Mouse (Mus musculus) liver, embryonic 13.5 days (tissue): ENCODE measurements around the gene Col23a1. TPM values are rescaled to one million over a fixed set of nuclear protein-coding genes. Genes with fewer than 3 reads are reported as not detected.
"Not testable (repeated sequence)": the region's sequence is repeated elsewhere in the genome, so short reads cannot be mapped to it uniquely, and the experiment has no call there.

Experiments
- ATAC-seq: fragments of 200-750 bp; cut with Nextera tagmentation; 2 replicates; pipeline ENCODE4 v1.8.0; 2017; ENCODE audit warnings: low read depth, mild to moderate bottlenecking, moderate number of reproducible peaks, moderate library complexity
- DNase-seq: peaks from one replicate; pipeline ENCODE4 v3.0.0; 2022
- H3K27ac ChIP-seq: fragments of 300-500 bp; sonication (generic); 2 replicates; pipeline ENCODE4 v1.5.1; 2015; ENCODE audit warnings: moderate library complexity, mild to moderate bottlenecking, inconsistent platforms
- H3K27me3 ChIP-seq: fragments of 300-500 bp; sonication (generic); 2 replicates; pipeline ENCODE4 v1.6.1; 2015; ENCODE audit warnings: mild to moderate bottlenecking, inconsistent platforms
- H3K36me3 ChIP-seq: fragments of 300-500 bp; sonication (generic); 2 replicates; pipeline ENCODE4 v1.6.1; 2015; ENCODE audit warnings: mild to moderate bottlenecking, inconsistent platforms
- H3K4me1 ChIP-seq: fragments of 300-500 bp; sonication (generic); replicated peaks from 2 replicates; pipeline ENCODE4 v1.6.1; 2015; ENCODE audit warnings: inconsistent platforms
- H3K4me2 ChIP-seq: fragments of 300-500 bp; sonication (generic); 2 replicates; pipeline ENCODE4 v1.6.1; 2015; ENCODE audit warnings: inconsistent platforms, mild to moderate bottlenecking, moderate library complexity
- H3K4me3 ChIP-seq: fragments of 300-500 bp; sonication (generic); replicated peaks from 2 replicates; pipeline ENCODE4 v1.5.1; 2015; ENCODE audit warnings: mild to moderate bottlenecking, inconsistent platforms
- H3K9ac ChIP-seq: fragments of 300-500 bp; sonication (generic); 2 replicates; pipeline ENCODE4 v1.6.1; 2015; ENCODE audit warnings: mild to moderate bottlenecking, inconsistent platforms
- H3K9me3 ChIP-seq: fragments of 300-500 bp; sonication (generic); replicated peaks from 2 replicates; pipeline ENCODE4 v1.6.1; 2016; ENCODE audit warnings: inconsistent platforms
- WGBS: fragments of 180-500 bp; shearing (Covaris S2); methylation state at CpG from one replicate; pipeline ENCODE4 v1.1.7; 2015; ENCODE audit not compliant: insufficient replicate concordance; 5-methylcytosine and 5-hydroxymethylcytosine counted together
- polyA plus RNA-seq: library from polyadenylated mRNA; unstranded; fragments of >200 nt; fragmentation: Nextera tagmentation; extraction: Ambion mirVana; gene quantifications from 2 replicates; pipeline ENCODE4 v1.2.1, GENCODE M21; 2015

Col23a1 gene
- polyA plus RNA-seq, 1 experiment from 2014 or later = 0.30 TPM

- H3K36me3 ChIP-seq = peaks cover 35% of the 10 kb centered on the region
- ATAC-seq = peak; percentile 57
- peak overlapping the region; percentile 97 for H3K9ac ChIP-seq
- H3K27me3 ChIP-seq = no peaks in the 10 kb centered on the region
- H3K4me1 ChIP-seq = peaks cover 80% of the 10 kb centered on the region
- H3K4me2 ChIP-seq = peak overlapping the region; percentile 95
- no peaks in the 10 kb centered on the region for H3K9me3 ChIP-seq
- peak overlapping the region; percentile 97 for H3K4me3 ChIP-seq
- H3K27ac ChIP-seq = peak overlapping the region; percentile 90
- DNase-seq = no peak
- 9% methylated on average over 15 of the region's 15 CpGs for WGBS
Observed at GRCm38 (mm10) chr11:51607096-51607738, 317.5 kb downstream of the Col23a1 start.

- peak overlapping the region; percentile 90 for H3K27ac ChIP-seq
- peaks cover 59% of the 10 kb centered on the region for H3K4me1 ChIP-seq
- peak overlapping the region; percentile 44 for H3K9ac ChIP-seq
Observed at GRCm38 (mm10) chr11:51609266-51609909, 319.7 kb downstream of the Col23a1 start.

GRCm38 (mm10) chr11:51609940-51610339 lies 320.2 kb downstream of the Col23a1 start:
- not testable (repeated sequence) for H3K4me3 ChIP-seq, DNase-seq, ATAC-seq, H3K9me3 ChIP-seq, H3K27me3 ChIP-seq, H3K36me3 ChIP-seq
- peaks cover 59% of the 10 kb centered on the region for H3K4me1 ChIP-seq
- peak overlapping the region; percentile 46 for H3K4me2 ChIP-seq
- peak overlapping the region; percentile 44 for H3K9ac ChIP-seq
- 47% methylated on average over 5 of the region's 5 CpGs for WGBS
- H3K27ac ChIP-seq = peak overlapping the region; percentile 90

More at GRCm38 (mm10) chr11:51609266-51609909, 319.7 kb downstream of the Col23a1 start:
- Histone ChIP-seq H3K9me3 (no peaks in the 10 kb centered on the region), H3K36me3 (peaks cover 13% of the 10 kb centered on the region), H3K4me3 (peak overlapping the region; percentile 4), H3K4me2 (peak overlapping the region; percentile 46), H3K27me3 (no peaks in the 10 kb centered on the region)
- ATAC-seq (peak; percentile 62), DNase-seq (peak; percentile 56)
- WGBS = 16% methylated on average over 3 of the region's 3 CpGs

- Histone ChIP-seq H3K4me3 (no peak overlapping the region), H3K27me3 (no peaks in the 10 kb centered on the region), H3K36me3 (no peaks in the 10 kb centered on the region), H3K9me3 (no peaks in the 10 kb centered on the region), H3K27ac (0 out of 2 replicates have a peak overlapping the region, but pooled peaks have one; percentile 85), H3K4me1 (peaks cover 58% of the 10 kb centered on the region), H3K9ac (0 out of 2 replicates have a peak overlapping the region, but pooled peaks have one; percentile 79), H3K4me2 (0 out of 2 replicates have a peak overlapping the region, but pooled peaks have one; percentile 77)
- DNase-seq (no peak), ATAC-seq (no peak)
- 81% methylated on average over 8 of the region's 8 CpGs for WGBS
Observed at GRCm38 (mm10) chr11:51614256-51614655, 324.5 kb downstream of the Col23a1 start.

- Histone ChIP-seq H3K27me3 (no peaks in the 10 kb centered on the region), H3K27ac (peak overlapping the region; percentile 85), H3K9me3 (no peaks in the 10 kb centered on the region), H3K36me3 (no peaks in the 10 kb centered on the region), H3K9ac (peak overlapping the region; percentile 79), H3K4me2 (peak overlapping the region; percentile 77), H3K4me3 (peak overlapping the region; percentile 57), H3K4me1 (peaks cover 53% of the 10 kb centered on the region)
- WGBS = 29% methylated on average over 7 of the region's 7 CpGs
- ATAC-seq = no peak
- DNase-seq = no peak
Observed at GRCm38 (mm10) chr11:51615129-51615528, 325.4 kb downstream of the Col23a1 start.

GRCm38 (mm10) chr11:51615601-51616000 lies 325.9 kb downstream of the Col23a1 start:
- under 1% methylated on average over 14 of the region's 14 CpGs for WGBS
- no peaks in the 10 kb centered on the region for H3K27me3 ChIP-seq
- peak overlapping the region; percentile 79 for H3K9ac ChIP-seq
- H3K9me3 ChIP-seq = no peaks in the 10 kb centered on the region
- peak; percentile 80 for DNase-seq
- peak overlapping the region; percentile 85 for H3K27ac ChIP-seq
- H3K4me3 ChIP-seq = peak overlapping the region; percentile 57
- H3K36me3 ChIP-seq = no peaks in the 10 kb centered on the region
- peaks cover 53% of the 10 kb centered on the region for H3K4me1 ChIP-seq
- peak; percentile 87 for ATAC-seq
- peak overlapping the region; percentile 77 for H3K4me2 ChIP-seq

GRCm38 (mm10) chr11:51616113-51616512 lies 326.4 kb downstream of the Col23a1 start:
- H3K27me3 ChIP-seq, DNase-seq, H3K9me3 ChIP-seq, ATAC-seq, H3K36me3 ChIP-seq: not testable (repeated sequence)
- Histone ChIP-seq H3K4me3 (peak overlapping the region; percentile 57), H3K27ac (peak overlapping the region; percentile 85), H3K4me1 (peaks cover 56% of the 10 kb centered on the region), H3K4me2 (peak overlapping the region; percentile 77), H3K9ac (peak overlapping the region; percentile 79)
- 81% methylated on average over 7 of the region's 7 CpGs for WGBS

- peaks cover 13% of the 10 kb centered on the region for H3K36me3 ChIP-seq
Observed at GRCm38 (mm10) chr11:51617693-51618092, 328.0 kb downstream of the Col23a1 start.

GRCm38 (mm10) chr11:51618894-51619408 lies 329.2 kb downstream of the Col23a1 start:
- 24% methylated on average over 8 of the region's 8 CpGs for WGBS
- Histone ChIP-seq H3K36me3 (peaks cover 26% of the 10 kb centered on the region), H3K27ac (peak overlapping the region; percentile 35), H3K4me2 (peak overlapping the region; percentile 91), H3K4me1 (peaks cover 71% of the 10 kb centered on the region), H3K9ac (peak overlapping the region; percentile 85), H3K9me3 (no peaks in the 10 kb centered on the region), H3K27me3 (no peaks in the 10 kb centered on the region), H3K4me3 (peak overlapping the region; percentile 86)
- ATAC-seq (peak; percentile 18), DNase-seq (no peak)

More at GRCm38 (mm10) chr11:51617693-51618092, 328.0 kb downstream of the Col23a1 start:
- Histone ChIP-seq H3K4me1 (peaks cover 62% of the 10 kb centered on the region), H3K4me2 (no peak overlapping the region), H3K4me3 (no peak overlapping the region), H3K27me3 (no peaks in the 10 kb centered on the region), H3K9me3 (no peaks in the 10 kb centered on the region), H3K9ac (no peak overlapping the region), H3K27ac (no peak overlapping the region)
- DNase-seq = peak; percentile 65
- ATAC-seq = no peak
- WGBS = 5% methylated on average over 4 of the region's 4 CpGs

GRCm38 (mm10) chr11:51619409-51620060 lies 329.8 kb downstream of the Col23a1 start, which contains the start of gene Nhp2:
TSS of gene Nhp2 (plus strand) at chr11:51619735.
- DNase-seq = peak; percentile 95
- Histone ChIP-seq H3K9me3 (no peaks in the 10 kb centered on the region), H3K27ac (peak within 1 kb of the TSS; percentile 64), H3K36me3 (peaks cover 32% of the 10 kb centered on the region), H3K4me3 (peak within 1 kb of the TSS; percentile 86), H3K27me3 (no peaks in the 10 kb centered on the region), H3K4me2 (peak within 1 kb of the TSS; percentile 91), H3K4me1 (peaks cover 75% of the 10 kb centered on the region), H3K9ac (peak within 1 kb of the TSS; percentile 85)
- ATAC-seq = peak; percentile 80
- under 1% methylated on average over 51 of the region's 51 CpGs for WGBS

- H3K27me3 ChIP-seq = no peaks in the 10 kb centered on the region
- peak overlapping the region; percentile 64 for H3K27ac ChIP-seq
- peak overlapping the region; percentile 86 for H3K4me3 ChIP-seq
- peak overlapping the region; percentile 91 for H3K4me2 ChIP-seq
- ATAC-seq (no peak), DNase-seq (no peak)
- H3K9me3 ChIP-seq = no peaks in the 10 kb centered on the region
- WGBS = under 1% methylated on average over 11 of the region's 11 CpGs
- H3K36me3 ChIP-seq = peaks cover 37% of the 10 kb centered on the region
- peaks cover 75% of the 10 kb centered on the region for H3K4me1 ChIP-seq
- peak overlapping the region; percentile 85 for H3K9ac ChIP-seq
Observed at GRCm38 (mm10) chr11:51620084-51620483, 330.4 kb downstream of the Col23a1 start.
